Mouse (Mus musculus) forebrain, embryonic 16.5 days (tissue): ENCODE measurements at regions not wholly inside any gene's neighbourhood (a gene's known extent, or its start where the extent isn't known, plus 50 kb on each side); places are given as distances from the start of the nearest gene placed in this dataset.

ENCODE experiments used
- ATAC-seq: fragments of 200-750 bp; cut with Nextera tagmentation; 2 replicates; pipeline ENCODE4 v1.8.0; 2017; ENCODE audit warnings: mild to moderate bottlenecking, moderate library complexity
- H3K27ac ChIP-seq: fragments of 300-500 bp; sonication (generic); 2 replicates; pipeline ENCODE4 v1.5.1; 2014; ENCODE audit warnings: low read length, control low read depth
- H3K27me3 ChIP-seq: fragments of 300-500 bp; sonication (generic); replicated peaks from 2 replicates; pipeline ENCODE4 v1.6.1; 2014; ENCODE audit warnings: low read length; ENCODE audit not compliant: control insufficient read depth, insufficient read depth
- H3K36me3 ChIP-seq: fragments of 300-500 bp; sonication (generic); 2 replicates; pipeline ENCODE4 v1.6.1; 2014; ENCODE audit not compliant: control insufficient read depth, insufficient read depth
- H3K4me1 ChIP-seq: fragments of 300-500 bp; sonication (generic); replicated peaks from 2 replicates; pipeline ENCODE4 v1.6.1; 2014; ENCODE audit warnings: low read length; ENCODE audit not compliant: control insufficient read depth, insufficient read depth
- H3K4me2 ChIP-seq: fragments of 300-500 bp; sonication (generic); 2 replicates; pipeline ENCODE4 v1.6.1; 2014; ENCODE audit warnings: mild to moderate bottlenecking, low read length, control low read depth
- H3K4me3 ChIP-seq: fragments of 300-500 bp; sonication (generic); replicated peaks from 2 replicates; pipeline ENCODE4 v1.5.1; 2014; ENCODE audit warnings: mild to moderate bottlenecking, low read length, control low read depth
- H3K9ac ChIP-seq: fragments of 300-500 bp; sonication (generic); replicated peaks from 2 replicates; pipeline ENCODE4 v1.6.1; 2014; ENCODE audit warnings: low read depth, low read length, control low read depth
- H3K9me3 ChIP-seq: fragments of 300-500 bp; sonication (generic); 2 replicates; pipeline ENCODE4 v1.6.1; 2016; ENCODE audit warnings: low read length; ENCODE audit not compliant: control insufficient read depth
- WGBS: fragments of 180-500 bp; shearing (Covaris S2); extraction: QIAGEN DNeasy Blood & Tissue Kit; methylation state at CpG from one replicate; pipeline ENCODE4 v1.1.7; 2014; 5-methylcytosine and 5-hydroxymethylcytosine counted together

GRCm38 (mm10) chr16:80196302-80196701 lies 1004.2 kb upstream of the Ncam2 start:
- Histone ChIP-seq H3K4me3 (no peak overlapping the region), H3K27me3 (no peaks in the 10 kb centered on the region), H3K27ac (no peak overlapping the region), H3K9ac (no peak overlapping the region), H3K4me1 (no peaks in the 10 kb centered on the region), H3K36me3 (no peaks in the 10 kb centered on the region), H3K4me2 (no peak overlapping the region), H3K9me3 (no peaks in the 10 kb centered on the region)
- ATAC-seq: no peak
- WGBS: 92% methylated on average over 4 of the region's 4 CpGs

- ATAC-seq: peak; percentile 83
- Histone ChIP-seq H3K4me2 (no peak overlapping the region), H3K27ac (no peak overlapping the region), H3K9me3 (0 out of 2 replicates have a peak, but pooled peaks cover 2% of the 10 kb centered on the region), H3K4me1 (no peaks in the 10 kb centered on the region), H3K4me3 (no peak overlapping the region), H3K36me3 (no peaks in the 10 kb centered on the region), H3K27me3 (no peaks in the 10 kb centered on the region), H3K9ac (no peak overlapping the region)
- WGBS: 78% methylated on average over 3 of the region's 3 CpGs
Measured at GRCm38 (mm10) chr16:80202811-80203210, 997.7 kb upstream of the Ncam2 start.

- H3K27me3 ChIP-seq: no peaks in the 10 kb centered on the region
- H3K27ac ChIP-seq: no peak overlapping the region
- no peak overlapping the region for H3K4me2 ChIP-seq
- H3K9ac ChIP-seq: no peak overlapping the region
- ATAC-seq: no peak
- H3K4me1 ChIP-seq: no peaks in the 10 kb centered on the region
- no peaks in the 10 kb centered on the region for H3K36me3 ChIP-seq
- H3K9me3 ChIP-seq: no peaks in the 10 kb centered on the region
- H3K4me3 ChIP-seq: no peak overlapping the region
Measured at GRCm38 (mm10) chr16:80212769-80213168, 987.7 kb upstream of the Ncam2 start.

- H3K36me3 ChIP-seq: no peaks in the 10 kb centered on the region
- ATAC-seq: no peak
Measured at GRCm38 (mm10) chr16:80255441-80255840, 945.1 kb upstream of the Ncam2 start.

GRCm38 (mm10) chr16:80266151-80266617 lies 934.3 kb upstream of the Ncam2 start:
- peaks cover 3% of the 10 kb centered on the region; the same call in 1 of the 2 replicates for H3K4me1 ChIP-seq
- no peaks in the 10 kb centered on the region for H3K27me3 ChIP-seq
- no peak overlapping the region for H3K4me3 ChIP-seq
- ATAC-seq: peak; percentile 84
- no peaks in the 10 kb centered on the region for H3K36me3 ChIP-seq
- no peak overlapping the region for H3K4me2 ChIP-seq
- no peaks in the 10 kb centered on the region for H3K9me3 ChIP-seq
- 14% methylated on average over 5 of the region's 5 CpGs for WGBS
- no peak overlapping the region for H3K27ac ChIP-seq
- H3K9ac ChIP-seq: no peak overlapping the region

More at GRCm38 (mm10) chr16:80255441-80255840, 945.1 kb upstream of the Ncam2 start:
- Histone ChIP-seq H3K9me3 (no peaks in the 10 kb centered on the region), H3K4me2 (no peak overlapping the region), H3K4me1 (no peaks in the 10 kb centered on the region), H3K27me3 (no peaks in the 10 kb centered on the region), H3K27ac (no peak overlapping the region), H3K9ac (no peak overlapping the region), H3K4me3 (no peak overlapping the region)

GRCm38 (mm10) chr16:80272291-80273123 lies 928.0 kb upstream of the Ncam2 start:
- 57% methylated on average over 5 of the region's 5 CpGs for WGBS

More at GRCm38 (mm10) chr16:80272291-80273123, 928.0 kb upstream of the Ncam2 start:
- no peak overlapping the region for H3K27ac ChIP-seq
- H3K4me3 ChIP-seq: no peak overlapping the region
- no peak overlapping the region for H3K4me2 ChIP-seq
- H3K9ac ChIP-seq: no peak overlapping the region
- H3K9me3 ChIP-seq: no peaks in the 10 kb centered on the region
- H3K36me3 ChIP-seq: no peaks in the 10 kb centered on the region
- no peaks in the 10 kb centered on the region for H3K27me3 ChIP-seq
- peak; percentile 81 for ATAC-seq
- H3K4me1 ChIP-seq: no peaks in the 10 kb centered on the region
